Mouse (Mus musculus): Measurements from ENCODE around the gene Pakap.

GRCm38 (mm10) chr4:57637636-57638386 is 69.8 kb downstream of the Pakap start:
- TF ChIP-seq CTCF (conservative IDR thresholded peaks at IDR 0.05; ENCODE audit: insufficient read depth, insufficient read length, low read depth, low read length) (no peak), POLR2A (IDR thresholded peaks at IDR 0.05; ENCODE audit: low read depth, low read length) (no peak)
